Mouse (Mus musculus): ENCODE results near the gene Idi2.
"Not testable (repeated sequence)": the region's sequence is repeated elsewhere in the genome, so short reads cannot be mapped to it uniquely, and the experiment has no call there.

The Idi2 gene

GRCm38 (mm10) chr13:8952563-8952962 is at the start of gene Idi2:
TSS of gene Idi2 (plus strand) at chr13:8952863.
- not testable (repeated sequence) for DNase-seq

GRCm38 (mm10) chr13:8905986-8906385 is 46.7 kb upstream of the Idi2 start:
- not testable (repeated sequence) for DNase-seq

GRCm38 (mm10) chr13:8913890-8914289 is 38.8 kb upstream of the Idi2 start:
- DNase-seq: not testable (repeated sequence)

- no peak for DNase-seq
These were observed 19.2 kb upstream of the Idi2 start for GRCm38 (mm10) chr13:8933499-8933898.

GRCm38 (mm10) chr13:8937611-8938140 is 15.0 kb upstream of the Idi2 start:
- not testable (repeated sequence) for DNase-seq

- DNase-seq: not testable (repeated sequence)
These were observed 11.6 kb upstream of the Idi2 start for GRCm38 (mm10) chr13:8941110-8941509.

GRCm38 (mm10) chr13:8941701-8942100 is 11.0 kb upstream of the Idi2 start:
- DNase-seq: not testable (repeated sequence)

- not testable (repeated sequence) for DNase-seq
These were observed 8.8 kb upstream of the Idi2 start for GRCm38 (mm10) chr13:8943828-8944227.

GRCm38 (mm10) chr13:8948131-8948530 is 4.5 kb upstream of the Idi2 start, which contains the start of gene Gm9745:
TSS of gene Gm9745 (minus strand) at chr13:8948231.
- DNase-seq: not testable (repeated sequence)

GRCm38 (mm10) chr13:8955127-8955526 is 2.5 kb downstream of the Idi2 start:
- not testable (repeated sequence) for DNase-seq

- not testable (repeated sequence) for DNase-seq
These were observed 4.2 kb downstream of the Idi2 start for GRCm38 (mm10) chr13:8956873-8957272.

GRCm38 (mm10) chr13:8959058-8959457 is 6.4 kb downstream of the Idi2 start:
- DNase-seq: not testable (repeated sequence)

GRCm38 (mm10) chr13:8959554-8959953 is 6.9 kb downstream of the Idi2 start:
- not testable (repeated sequence) for DNase-seq

- DNase-seq: not testable (repeated sequence)
These were observed 8.6 kb downstream of the Idi2 start for GRCm38 (mm10) chr13:8961128-8961888.

GRCm38 (mm10) chr13:8962266-8962665 is 9.6 kb downstream of the Idi2 start:
- DNase-seq: not testable (repeated sequence)

- DNase-seq: no peak
These were observed 12.6 kb downstream of the Idi2 start for GRCm38 (mm10) chr13:8965224-8965623.

- no peak for DNase-seq
These were observed 15.1 kb downstream of the Idi2 start for GRCm38 (mm10) chr13:8967742-8968141.

- DNase-seq: no peak
These were observed 19.7 kb downstream of the Idi2 start for GRCm38 (mm10) chr13:8972369-8972768.

- DNase-seq: no peak
These were observed 20.3 kb downstream of the Idi2 start for GRCm38 (mm10) chr13:8972972-8973371.

- no peak for DNase-seq
These were observed 39.6 kb downstream of the Idi2 start for GRCm38 (mm10) chr13:8992231-8992630.

- no peak for DNase-seq
These were observed 42.7 kb downstream of the Idi2 start for GRCm38 (mm10) chr13:8995159-8995989.

GRCm38 (mm10) chr13:8995990-8996786 is 43.5 kb downstream of the Idi2 start, which contains the start of gene Gtpbp4:
TSS of gene Gtpbp4 (minus strand) at chr13:8996083.
- peak; percentile 97 to 98 for DNase-seq

All from kidney, postnatal 4 days (tissue).